Mouse (Mus musculus) embryonic facial prominence, embryonic 10.5 days (tissue): ENCODE data around the gene Ptprg. TPM values are rescaled to one million over a fixed set of nuclear protein-coding genes. Genes with fewer than 3 reads are reported as not detected.

Experiments used
- DNase-seq: peaks from one replicate; pipeline ENCODE4 v3.0.0-alpha.2; 2017; ENCODE audit warnings: low spot score
- H3K27ac ChIP-seq: fragments of 300-500 bp; sonication (generic); replicated peaks from 2 replicates; pipeline ENCODE4 v1.5.1; 2016; ENCODE audit warnings: mild to moderate bottlenecking
- H3K27me3 ChIP-seq: fragments of 300-500 bp; sonication (generic); replicated peaks from 2 replicates; pipeline ENCODE4 v1.6.1; 2016; ENCODE audit warnings: low read depth, mild to moderate bottlenecking; ENCODE audit not compliant: poor library complexity, severe bottlenecking
- H3K36me3 ChIP-seq: fragments of 300-500 bp; sonication (generic); replicated peaks from 2 replicates; pipeline ENCODE4 v1.6.1; 2016; ENCODE audit warnings: mild to moderate bottlenecking, moderate library complexity
- H3K4me1 ChIP-seq: fragments of 300-500 bp; sonication (generic); 2 replicates; pipeline ENCODE4 v1.6.1; 2016
- H3K4me3 ChIP-seq: fragments of 300-500 bp; sonication (generic); 2 replicates; pipeline ENCODE4 v1.5.1; 2016; ENCODE audit warnings: mild to moderate bottlenecking, moderate library complexity
- H3K9me3 ChIP-seq: fragments of 300-500 bp; sonication (generic); 2 replicates; pipeline ENCODE4 v1.6.1; 2016; ENCODE audit warnings: mild to moderate bottlenecking
- WGBS: fragments of 180-500 bp; shearing (Covaris S2); methylation state at CpG from one replicate; pipeline ENCODE4 v1.1.7; 2016; 5-methylcytosine and 5-hydroxymethylcytosine counted together
- polyA plus RNA-seq: library from polyadenylated mRNA; unstranded; fragments of >200 nt; fragmentation: Nextera tagmentation; extraction: Ambion mirVana; gene quantifications from 2 replicates; pipeline ENCODE4 v1.2.1, GENCODE M21; 2016

The Ptprg gene
- polyA plus RNA-seq, 1 experiment from 2014 or later = 40.7 TPM

DNA sequence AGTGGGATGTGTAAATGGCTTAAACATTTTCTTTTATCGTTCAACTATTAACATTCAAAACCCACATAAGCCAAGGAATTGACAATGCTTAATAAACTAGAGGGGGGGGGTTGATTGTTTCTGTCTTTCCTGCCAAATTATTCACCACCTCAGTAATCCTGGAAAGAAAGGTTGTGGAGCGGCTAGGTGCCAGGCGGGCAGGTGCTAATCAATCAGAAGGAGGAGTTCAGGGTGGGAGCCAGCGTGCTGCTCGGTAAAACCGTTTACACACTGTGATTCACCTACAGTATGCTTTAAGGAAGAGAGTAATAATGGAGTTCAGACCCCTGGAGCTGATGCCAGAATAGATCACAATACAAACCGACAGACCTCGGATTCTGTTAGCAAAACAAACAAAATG, 55.0 kb downstream of the Ptprg start:
- no peak for DNase-seq
- H3K4me3 ChIP-seq = no peak overlapping the region
- no peaks in the 10 kb centered on the region for H3K27me3 ChIP-seq
- no peaks in the 10 kb centered on the region for H3K9me3 ChIP-seq
- H3K36me3 ChIP-seq = no peaks in the 10 kb centered on the region
- peaks cover 24% of the 10 kb centered on the region for H3K4me1 ChIP-seq
- WGBS = 66% methylated on average over 8 of the region's 8 CpGs
- H3K27ac ChIP-seq = no peak overlapping the region

DNA sequence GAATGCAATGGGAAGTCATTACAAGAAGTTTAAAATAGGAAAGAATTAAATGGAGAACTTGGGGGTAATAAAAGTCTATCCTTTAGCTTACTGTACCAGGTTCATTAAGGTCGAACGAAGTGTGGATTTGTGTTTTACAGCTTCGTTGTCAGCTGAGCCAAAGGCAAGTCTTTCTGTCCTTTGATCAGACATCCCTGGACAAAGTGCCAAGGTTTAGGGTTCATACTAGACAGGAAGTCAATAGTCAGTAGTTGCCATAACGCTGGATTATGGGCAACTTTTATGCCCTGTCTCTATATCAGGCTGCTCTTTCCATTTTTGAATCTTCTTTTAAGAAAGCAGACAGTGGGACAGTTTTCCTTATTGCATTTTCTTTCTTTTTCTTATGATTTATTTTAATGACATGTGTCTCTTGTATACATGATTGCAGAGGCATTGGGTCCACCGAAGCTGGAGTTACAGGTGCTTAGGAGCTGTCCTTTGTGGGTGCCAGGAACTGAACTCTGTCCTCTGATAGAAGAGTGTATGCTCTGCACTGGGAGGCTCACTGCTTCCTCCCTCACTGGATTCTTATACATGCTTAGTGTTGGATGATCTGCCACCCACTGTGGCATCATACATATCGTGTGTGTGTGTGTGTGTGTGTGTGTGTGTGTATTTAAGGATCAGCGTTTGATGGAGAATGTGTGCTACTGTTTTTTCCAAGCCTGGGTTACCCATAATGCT, 56.7 kb downstream of the Ptprg start:
- Histone ChIP-seq H3K36me3 (no peaks in the 10 kb centered on the region), H3K27ac (no peak overlapping the region), H3K4me1 (peaks cover 11% of the 10 kb centered on the region), H3K27me3 (no peaks in the 10 kb centered on the region), H3K4me3 (no peak overlapping the region), H3K9me3 (no peaks in the 10 kb centered on the region)
- DNase-seq = no peak
- 91% methylated on average over 7 of the region's 7 CpGs for WGBS

DNA sequence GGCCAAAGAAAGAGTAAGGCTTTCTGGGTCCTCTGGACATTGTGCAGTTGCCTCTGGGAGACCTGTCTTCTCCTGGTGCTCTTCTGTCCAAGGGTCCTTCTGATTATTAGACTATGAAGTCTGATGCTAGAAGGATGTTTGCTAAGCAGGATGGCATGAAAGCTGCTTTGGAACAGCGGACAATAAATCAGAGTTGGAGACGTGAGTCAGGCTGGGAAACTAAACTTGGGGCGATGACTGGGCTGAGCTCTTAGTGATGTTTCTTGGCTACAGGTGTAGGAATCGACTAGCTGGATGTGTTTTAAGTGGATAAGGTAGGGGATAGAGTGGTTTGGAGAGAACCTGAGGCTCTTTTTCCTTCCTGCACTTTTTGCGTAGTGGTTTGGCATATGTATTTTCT, 59.1 kb downstream of the Ptprg start:
- Histone ChIP-seq H3K4me1 (peaks cover 20% of the 10 kb centered on the region), H3K9me3 (no peaks in the 10 kb centered on the region), H3K36me3 (no peaks in the 10 kb centered on the region), H3K4me3 (no peak overlapping the region), H3K27me3 (no peaks in the 10 kb centered on the region), H3K27ac (no peak overlapping the region)
- no peak for DNase-seq
- 91% methylated on average over 5 of the region's 5 CpGs for WGBS

DNA sequence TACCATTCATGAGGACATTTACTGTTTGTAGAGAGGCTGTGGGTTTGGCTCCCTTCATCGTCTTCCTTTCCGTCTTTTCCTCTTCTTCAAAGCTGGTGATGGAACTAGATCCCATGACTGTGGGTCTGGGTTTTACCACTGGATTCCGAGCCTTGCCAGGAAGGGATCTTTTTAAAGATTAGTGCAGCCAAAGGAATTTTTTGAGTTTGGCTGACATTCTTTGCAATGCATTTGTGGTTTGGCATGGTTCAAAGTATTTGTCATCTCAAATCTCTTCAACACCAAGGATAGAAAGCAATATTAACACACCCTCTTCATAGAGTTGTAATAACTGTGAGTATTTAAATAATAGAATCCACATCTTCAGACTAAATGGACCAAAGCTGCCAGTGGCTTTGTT, 59.8 kb downstream of the Ptprg start:
- 86% methylated on average over 3 of the region's 3 CpGs for WGBS
- H3K4me3 ChIP-seq = no peak overlapping the region
- no peaks in the 10 kb centered on the region for H3K36me3 ChIP-seq
- H3K9me3 ChIP-seq = no peaks in the 10 kb centered on the region
- DNase-seq = no peak
- no peaks in the 10 kb centered on the region for H3K27me3 ChIP-seq
- H3K27ac ChIP-seq = no peak overlapping the region
- peaks cover 22% of the 10 kb centered on the region for H3K4me1 ChIP-seq

DNA sequence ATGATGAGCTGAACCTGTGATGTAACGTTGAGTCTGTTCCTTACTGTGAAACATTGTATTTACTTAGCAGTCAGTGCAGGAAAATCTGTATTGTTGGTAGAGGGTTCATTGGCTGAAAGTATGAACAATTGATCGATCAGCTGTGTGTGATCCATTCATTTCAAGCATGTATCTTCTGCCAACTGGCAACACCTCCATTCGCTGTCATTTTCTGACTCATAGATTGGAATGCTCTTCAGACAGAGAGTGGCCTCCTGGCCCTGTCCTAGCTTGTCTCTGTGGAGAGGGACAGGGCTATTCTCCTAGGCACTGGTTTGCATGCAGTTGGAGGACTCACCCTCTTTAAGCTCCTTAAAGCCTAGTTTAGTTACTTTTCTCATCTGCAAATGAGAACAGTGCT, 62.4 kb downstream of the Ptprg start:
- Histone ChIP-seq H3K9me3 (no peaks in the 10 kb centered on the region), H3K27ac (no peak overlapping the region), H3K27me3 (no peaks in the 10 kb centered on the region), H3K4me1 (peaks cover 44% of the 10 kb centered on the region), H3K36me3 (no peaks in the 10 kb centered on the region), H3K4me3 (no peak overlapping the region)
- WGBS = 82% methylated on average over 3 of the region's 3 CpGs
- no peak for DNase-seq

DNA sequence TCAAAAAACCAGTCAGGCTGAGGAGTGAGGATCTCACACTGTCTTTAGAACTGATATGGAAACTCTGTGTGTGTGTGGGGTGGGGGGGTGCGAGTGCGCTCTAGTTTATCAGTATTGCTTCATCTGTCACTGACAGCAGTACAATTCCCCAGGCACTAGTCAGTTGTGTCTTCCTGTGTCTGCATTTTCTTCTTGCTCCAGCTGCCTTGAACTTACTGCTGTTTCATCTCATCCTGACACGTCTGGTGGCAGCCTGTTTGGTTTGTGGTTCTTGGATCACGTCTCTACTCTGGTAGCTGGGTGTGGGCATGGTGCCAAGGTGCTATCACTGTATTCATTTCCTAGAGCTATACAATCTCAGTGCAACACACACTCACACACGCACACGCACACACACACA, 64.0 kb downstream of the Ptprg start:
- Histone ChIP-seq H3K4me1 (peaks cover 59% of the 10 kb centered on the region), H3K4me3 (no peak overlapping the region), H3K36me3 (no peaks in the 10 kb centered on the region), H3K27me3 (no peaks in the 10 kb centered on the region), H3K27ac (no peak overlapping the region), H3K9me3 (no peaks in the 10 kb centered on the region)
- DNase-seq = no peak
- 84% methylated on average over 6 of the region's 6 CpGs for WGBS

DNA sequence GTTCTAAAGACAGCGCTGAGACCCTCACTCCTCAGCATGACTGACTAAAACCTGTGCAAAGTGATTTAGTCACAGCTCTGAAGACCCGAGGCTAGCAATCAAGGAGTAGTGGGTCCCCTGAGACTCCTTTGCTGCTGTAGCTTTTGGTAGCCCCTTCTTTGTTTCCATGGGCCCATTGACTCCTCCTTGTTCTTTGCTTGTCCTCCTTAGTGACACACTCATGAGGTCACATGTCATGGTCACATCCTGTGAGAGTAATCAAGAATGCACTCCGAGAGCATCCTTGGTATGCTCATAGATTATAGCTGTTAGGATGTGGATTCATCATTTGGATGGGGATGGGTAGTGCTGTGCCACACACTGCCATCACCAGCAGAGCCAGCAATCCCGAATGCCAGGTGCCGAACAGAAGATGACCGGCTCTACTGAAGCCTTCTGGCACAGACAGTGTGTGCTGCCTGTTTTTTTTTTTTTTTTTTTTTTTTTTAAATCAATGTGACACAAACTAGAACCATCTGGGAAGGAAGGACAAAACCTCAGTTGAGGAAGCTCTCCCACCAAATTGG, 64.9 kb downstream of the Ptprg start:
- no peaks in the 10 kb centered on the region for H3K27me3 ChIP-seq
- H3K4me1 ChIP-seq = peaks cover 66% of the 10 kb centered on the region
- DNase-seq = no peak
- no peak overlapping the region for H3K27ac ChIP-seq
- no peaks in the 10 kb centered on the region for H3K9me3 ChIP-seq
- no peak overlapping the region for H3K4me3 ChIP-seq
- no peaks in the 10 kb centered on the region for H3K36me3 ChIP-seq
- 65% methylated on average over 6 of the region's 6 CpGs for whole genome bisulfite sequencing

DNA sequence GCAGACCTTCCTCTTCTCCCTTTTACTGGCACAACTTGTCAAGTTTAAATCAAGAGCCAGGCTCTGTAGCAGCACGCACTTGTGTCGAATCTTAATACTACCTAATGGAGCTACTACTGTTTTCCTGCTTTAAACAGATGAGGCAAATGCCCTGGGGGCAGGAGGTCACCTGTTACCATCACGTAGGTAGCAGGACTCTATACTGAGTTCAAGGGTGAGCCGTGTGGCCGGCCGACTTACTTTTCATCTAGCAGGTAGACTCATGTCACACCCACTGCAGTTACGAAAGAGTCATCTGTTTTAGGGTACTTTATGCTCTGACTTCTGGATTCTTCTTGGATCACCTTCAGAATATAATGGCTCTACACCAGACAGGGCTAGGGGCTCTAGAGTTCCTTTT, 66.3 kb downstream of the Ptprg start:
- Histone ChIP-seq H3K27me3 (no peaks in the 10 kb centered on the region), H3K36me3 (no peaks in the 10 kb centered on the region), H3K4me1 (peaks cover 68% of the 10 kb centered on the region), H3K4me3 (no peak overlapping the region), H3K9me3 (no peaks in the 10 kb centered on the region), H3K27ac (no peak overlapping the region)
- no peak for DNase-seq
- 83% methylated on average over 7 of the region's 7 CpGs for WGBS

DNA sequence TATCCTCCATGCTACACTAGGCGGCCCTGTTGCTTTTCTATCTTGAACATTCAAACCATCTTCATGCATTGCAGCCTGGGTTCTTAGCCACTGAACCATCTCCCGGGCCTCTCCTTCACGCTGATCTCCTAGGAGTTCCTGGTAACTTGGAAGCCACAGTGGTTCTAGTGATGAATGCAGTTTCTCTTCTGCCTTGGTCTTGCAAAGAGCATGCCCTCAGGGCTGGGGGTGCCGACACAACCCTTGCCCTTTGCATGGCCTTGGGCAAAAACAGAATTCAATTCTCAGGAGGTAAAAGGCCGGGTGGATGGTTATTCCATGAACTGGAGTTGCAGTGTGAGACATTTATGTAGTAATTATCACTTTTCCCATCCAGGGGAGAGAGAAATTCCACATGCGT, 67.0 kb downstream of the Ptprg start:
- DNase-seq = no peak
- WGBS = 47% methylated on average over 6 of the region's 6 CpGs
- Histone ChIP-seq H3K9me3 (no peaks in the 10 kb centered on the region), H3K27ac (peak overlapping the region; percentile 66), H3K4me3 (no peak overlapping the region), H3K36me3 (no peaks in the 10 kb centered on the region), H3K4me1 (peaks cover 68% of the 10 kb centered on the region), H3K27me3 (no peaks in the 10 kb centered on the region)

DNA sequence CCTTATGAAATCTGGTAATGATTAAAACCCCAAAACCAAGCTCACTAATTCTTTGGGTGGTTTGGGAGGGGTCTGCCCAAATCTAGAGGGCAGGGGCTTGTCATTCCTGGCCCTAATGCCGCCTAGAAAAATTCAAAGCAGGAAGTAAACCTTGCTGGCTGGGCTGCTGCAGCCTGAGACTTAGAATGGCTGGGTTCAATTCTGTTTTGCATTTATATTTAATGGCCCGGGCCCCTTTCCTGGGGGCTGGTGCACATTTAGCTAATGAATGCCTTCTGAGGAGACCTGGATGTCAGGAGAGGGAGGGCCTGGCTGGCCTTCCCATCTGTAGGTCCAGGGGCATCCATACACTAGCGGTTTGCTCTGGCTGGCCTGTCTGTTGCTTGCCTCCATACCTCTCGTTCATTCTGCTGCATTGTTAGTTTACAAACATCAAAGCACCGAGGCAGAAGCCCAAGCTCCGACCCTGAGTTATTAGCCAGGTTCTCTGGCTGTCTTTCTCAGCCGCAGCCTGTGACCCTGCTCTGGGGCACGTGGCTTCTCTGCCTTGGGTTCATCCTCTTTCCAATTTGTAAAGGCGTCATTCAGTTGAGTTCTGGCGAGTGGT, 67.7 kb downstream of the Ptprg start:
- H3K9me3 ChIP-seq = no peaks in the 10 kb centered on the region
- no peaks in the 10 kb centered on the region for H3K27me3 ChIP-seq
- 0 out of 2 replicates have a peak overlapping the region, but pooled peaks have one; percentile 1 for H3K4me3 ChIP-seq
- peaks cover 63% of the 10 kb centered on the region for H3K4me1 ChIP-seq
- DNase-seq = peak; percentile 58
- 22% methylated on average over 10 of the region's 10 CpGs for WGBS
- H3K36me3 ChIP-seq = no peaks in the 10 kb centered on the region
- H3K27ac ChIP-seq = peak overlapping the region; percentile 19; the same call in 1 of the 2 replicates

DNA sequence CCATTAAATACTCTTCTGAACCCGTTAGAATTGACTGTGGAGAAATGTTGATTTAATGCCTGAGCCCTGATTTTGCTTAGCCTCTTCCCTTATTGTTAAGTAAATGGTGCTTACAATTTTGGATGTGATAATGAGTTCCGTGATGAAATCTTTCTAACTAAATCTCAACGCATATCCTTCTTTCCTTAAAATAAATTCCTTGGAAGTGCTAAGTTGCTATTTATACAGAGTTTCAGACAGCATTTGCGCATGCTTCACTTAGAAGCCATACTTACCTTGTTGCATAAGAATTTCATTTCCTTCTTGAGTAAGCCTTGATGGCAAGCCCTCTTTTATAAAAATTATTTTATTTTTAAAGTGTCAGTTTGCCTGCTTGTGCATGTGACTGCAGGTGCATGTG, 70.2 kb downstream of the Ptprg start:
- Histone ChIP-seq H3K9me3 (no peaks in the 10 kb centered on the region), H3K4me1 (peaks cover 45% of the 10 kb centered on the region), H3K36me3 (no peaks in the 10 kb centered on the region), H3K27ac (no peak overlapping the region), H3K27me3 (no peaks in the 10 kb centered on the region), H3K4me3 (no peak overlapping the region)
- no peak for DNase-seq
- 85% methylated on average over 4 of the region's 4 CpGs for WGBS

DNA sequence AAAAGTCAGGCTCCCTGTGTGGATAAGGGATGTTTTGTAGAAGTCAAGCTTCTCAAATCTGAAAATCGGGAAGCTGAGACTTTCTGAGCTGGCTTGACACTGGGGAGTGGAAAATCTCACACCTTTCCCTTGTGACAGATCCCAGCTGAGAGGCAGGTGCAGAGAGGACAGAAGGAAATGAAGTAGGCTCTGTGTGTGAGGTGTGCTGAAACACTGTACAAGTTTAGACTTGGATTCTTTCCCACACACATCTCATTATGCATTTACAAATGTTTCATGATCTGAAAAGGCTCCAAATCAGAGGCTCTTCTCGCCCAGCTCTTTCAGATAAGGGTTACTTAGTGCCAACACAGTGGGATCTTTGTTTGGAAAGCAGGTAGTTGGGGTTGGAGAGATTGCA, 77.4 kb downstream of the Ptprg start:
- no peak overlapping the region for H3K27ac ChIP-seq
- 70% methylated on average over 2 of the region's 2 CpGs for WGBS
- no peak overlapping the region for H3K4me3 ChIP-seq
- peaks cover 14% of the 10 kb centered on the region for H3K4me1 ChIP-seq
- no peaks in the 10 kb centered on the region for H3K36me3 ChIP-seq
- no peak for DNase-seq
- no peaks in the 10 kb centered on the region for H3K9me3 ChIP-seq
- H3K27me3 ChIP-seq = no peaks in the 10 kb centered on the region

DNA sequence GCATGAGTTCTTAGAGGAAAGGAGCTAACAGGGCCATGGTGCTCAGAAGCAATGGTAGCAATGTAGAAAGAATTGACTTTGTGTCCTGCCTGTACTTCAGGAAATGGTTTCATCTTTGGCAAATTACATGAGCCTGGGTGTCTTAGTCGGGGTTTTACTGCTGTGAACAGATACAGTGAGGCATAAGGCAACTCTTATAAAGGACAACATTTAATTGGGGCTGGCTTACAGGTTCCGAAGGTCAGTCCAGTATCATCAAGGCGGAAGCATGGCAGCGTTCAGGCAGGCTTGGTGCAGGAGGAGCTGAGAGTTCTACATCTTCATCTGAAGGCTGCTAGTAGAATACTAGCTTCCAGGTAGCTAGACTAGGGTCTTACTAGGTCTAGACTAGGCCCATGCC, 78.2 kb downstream of the Ptprg start:
- Histone ChIP-seq H3K27me3 (no peaks in the 10 kb centered on the region), H3K36me3 (no peaks in the 10 kb centered on the region), H3K4me1 (peaks cover 14% of the 10 kb centered on the region), H3K27ac (no peak overlapping the region; the same call in 1 of the 2 replicates), H3K9me3 (no peaks in the 10 kb centered on the region), H3K4me3 (no peak overlapping the region)
- WGBS = 93% methylated on average over 4 of the region's 4 CpGs
- DNase-seq = no peak
